In the genomic region with DNA sequence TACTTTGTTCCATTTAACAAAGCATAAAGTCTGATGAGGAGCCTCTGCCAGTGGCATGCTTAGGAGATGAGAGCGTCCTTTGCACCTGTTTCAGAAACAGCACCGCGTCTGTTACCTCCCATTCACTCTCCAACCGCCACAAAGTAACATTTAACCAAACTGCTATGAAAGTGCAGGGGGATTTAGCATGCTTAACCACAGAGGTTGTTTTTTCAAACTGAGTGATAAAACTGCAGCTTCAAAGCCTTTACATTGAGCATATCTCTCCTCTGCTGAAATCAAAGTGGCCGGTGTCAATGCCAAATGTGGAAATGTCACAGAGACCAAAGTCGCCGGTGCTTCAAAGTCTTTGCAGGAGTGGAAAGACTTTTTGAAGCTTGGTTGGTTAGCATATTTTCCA, we compare ENCODE assay signal across 10 mouse cellular contexts. TPM values are rescaled to one million over a fixed set of nuclear protein-coding genes. Genes with fewer than 3 reads are reported as not detected.
A peak's percentile ranks its signal among the peaks of the same experiment; 100 is the strongest.
DNase-seq lines count a peak whose midpoint lies in the region; ATAC-seq lines count a peak whose summit lies in the region.
"Had no signal": no experiment of that assay in that cellular context is flagged by ENCODE, and none has a peak within 500 bp of the region (broad histone marks: within the 10 kb centered on the region; RNA-seq: fewer than 3 reads in every experiment).

No protein-coding gene starts in this region.

- H3K4me1 ChIP-seq in heart, embryonic 14.5 days (ENCODE audit: control insufficient read depth in 2 of 2, insufficient read depth in 2 of 2, low read length in 2 of 2) = peaks cover 30 to 33% of the 10 kb centered on the region in 2 experiments
- peaks cover 4% of the 10 kb centered on the region; the same call in 1 of the 2 replicates for H3K4me1 ChIP-seq in neural tube, embryonic 15.5 days

- H3K9me3 ChIP-seq in heart, embryonic 14.5 days (ENCODE audit: control insufficient read depth, low read length) = no peaks in the 10 kb centered on the region
- no peaks in the 10 kb centered on the region for H3K9me3 ChIP-seq in neural tube, embryonic 15.5 days (replicated peaks)

- WGBS in heart, embryonic 14.5 days = 23% methylated on average over 7 of the region's 7 CpGs
- 93% methylated on average over 7 of the region's 7 CpGs for WGBS in neural tube, embryonic 15.5 days

- DNase-seq in heart, postnatal 4 days = no peak
- DNase-seq in CD8-positive naive resting alpha-beta T cell, adult 2 months (ENCODE audit: low read depth in 2 of 2, low spot score in 2 of 2) = peak; percentile 72 to 74
- peak; percentile 52 to 55 for DNase-seq in adrenal gland, postnatal 36 days
- peak; percentile 32 to 77 for DNase-seq in thymus, adult 18-20 months
- DNase-seq in urinary bladder, postnatal 10 days (ENCODE audit: low spot score) = no peak
- DNase-seq in left cerebral cortex, adult 9 months (ENCODE audit: low spot score in 2 of 2) = no peak
- DNase-seq: forebrain, postnatal 0 days; kidney, adult 18-20 months had no signal

- no peak overlapping the region for H3K4me3 ChIP-seq in heart, embryonic 14.5 days (ENCODE audit: control insufficient read depth in 1 of 2, insufficient read depth in 1 of 2, low read depth in 1 of 2, low read length in 2 of 2)
- no peak overlapping the region for H3K4me3 ChIP-seq in neural tube, embryonic 15.5 days (replicated peaks)

- H3K9ac ChIP-seq in heart, embryonic 14.5 days (ENCODE audit: low read length) = peak overlapping the region; percentile 47
- H3K9ac ChIP-seq in neural tube, embryonic 15.5 days (replicated peaks) = no peak overlapping the region
- H3K9ac ChIP-seq: forebrain, postnatal 0 days had no signal

- no peak for ATAC-seq in heart, embryonic 14.5 days (ENCODE audit: insufficient number of reproducible peaks, insufficient read depth, low FRiP score, low read depth)
- ATAC-seq in neural tube, embryonic 15.5 days (ENCODE audit: low FRiP score) = no peak
- ATAC-seq: forebrain, postnatal 0 days had no signal

- H3K4me2 ChIP-seq in heart, embryonic 14.5 days (ENCODE audit: low read length) = peak overlapping the region; percentile 54
- H3K4me2 ChIP-seq in neural tube, embryonic 15.5 days = no peak overlapping the region

- H3K36me3 ChIP-seq in heart, embryonic 14.5 days (ENCODE audit: control insufficient read depth, insufficient read depth, low read length) = no peaks in the 10 kb centered on the region
- no peaks in the 10 kb centered on the region for H3K36me3 ChIP-seq in neural tube, embryonic 15.5 days

- H3K27ac ChIP-seq in heart, embryonic 14.5 days (replicated peaks in 1 of 2; ENCODE audit: control insufficient read depth in 1 of 2, insufficient read depth in 1 of 2, low read depth in 2 of 2, low read length in 2 of 2) = peak overlapping the region; percentile 92 to 96
- no peak overlapping the region for H3K27ac ChIP-seq in neural tube, embryonic 15.5 days (replicated peaks)

- no peaks in the 10 kb centered on the region for H3K27me3 ChIP-seq in heart, embryonic 14.5 days (ENCODE audit: control insufficient read depth, insufficient read depth, low read length)
- H3K27me3 ChIP-seq in neural tube, embryonic 15.5 days (replicated peaks) = no peaks in the 10 kb centered on the region

RNA-seq across cellular contexts. Expression of a gene that starts 39.2 kb away (rescaled TPM):
- 57.6 and 60.6 TPM in 2 replicates for polyA plus RNA-seq in heart, embryonic 14.5 days (2014; fragmentation: Nextera tagmentation; extraction: Ambion mirVana)
- 100 to 1,000 TPM; 149 to 157 TPM for total RNA-seq in heart, postnatal 4 days (2021)
- total RNA-seq in adrenal gland, postnatal 36 days (2021) = 100 to 1,000 TPM; 350 to 409 TPM
- 25.2 and 25.6 TPM in 2 replicates for polyA plus RNA-seq in neural tube, embryonic 15.5 days (2015; fragmentation: Nextera tagmentation; extraction: Ambion mirVana)

Comparison
In these comparisons a context has a peak if more than half of its experiments do, and no peak if none do; other contexts are left out.
1. DNase-seq: peak in CD8-positive naive resting alpha-beta T cell, adult 2 months (2 of 2), adrenal gland, postnatal 36 days (2 of 2) and thymus, adult 18-20 months (2 of 2); none in heart, postnatal 4 days (single experiment), urinary bladder, postnatal 10 days (single experiment) and left cerebral cortex, adult 9 months (0 of 2).